Mouse (Mus musculus) B cell, adult (primary cell): ENCODE measurements around the gene Ybx2. TPM values are rescaled to one million over a fixed set of nuclear protein-coding genes. Genes with fewer than 3 reads are reported as not detected.

ENCODE experiments used
- total RNA-seq: library from RNA; stranded (reverse); gene quantifications from 4 replicates; pipeline ENCODE4 v1.2.4, GENCODE M21; 2023; ENCODE audit not compliant: inconsistent age

Ybx2 gene
- total RNA-seq = not detected in 4 replicates

GRCm38 (mm10) chr11:69935137-69935879 lies at the start of gene Ybx2:
Gene Ybx2 (plus strand): TSS chr11:69935796.

GRCm38 (mm10) chr11:69895291-69895690 lies 40.3 kb upstream of the Ybx2 start, which contains the start of gene Acap1:
Gene Acap1 (minus strand): TSS chr11:69895539.

GRCm38 (mm10) chr11:69900471-69901405 lies 34.9 kb upstream of the Ybx2 start, which contains the start of the genes 2810408A11Rik and Neurl4:
Gene 2810408A11Rik (minus strand): TSS chr11:69900987.
Gene Neurl4 (plus strand): TSS chr11:69901072.

GRCm38 (mm10) chr11:69913554-69914371 lies 21.8 kb upstream of the Ybx2 start, which contains the start of gene Gps2:
Gene Gps2 (plus strand): TSS chr11:69913888.

GRCm38 (mm10) chr11:69921114-69922011 lies 14.2 kb upstream of the Ybx2 start, which contains the start of gene Eif5a:
Gene Eif5a (minus strand): TSS chr11:69921958.

GRCm38 (mm10) chr11:69948066-69948762 lies 12.6 kb downstream of the Ybx2 start, which contains the start of gene Slc2a4:
Gene Slc2a4 (minus strand): TSS chr11:69948188.

GRCm38 (mm10) chr11:69964650-69965270 lies 29.2 kb downstream of the Ybx2 start, which contains the start of gene Cldn7:
Gene Cldn7 (plus strand): TSS chr11:69964779.

GRCm38 (mm10) chr11:69981141-69981762 lies 45.7 kb downstream of the Ybx2 start, which contains the start of gene Ctdnep1:
Gene Ctdnep1 (plus strand): TSS chr11:69981156.

GRCm38 (mm10) chr11:69982225-69982624 lies 46.6 kb downstream of the Ybx2 start, which contains the start of gene Elp5:
Gene Elp5 (minus strand): TSS chr11:69982517.

Other genes starting within 250 kb of the Ybx2 start
- gene Tnfsf12, start 239.9 kb upstream of the Ybx2 start, total RNA-seq = 0.51 TPM in 1 of 4 replicates, not detected in the others
- 0.45 to 0.78 TPM in 2 of 4 replicates, not detected in the others for gene Tnfsfm13, start 239.7 kb upstream of the Ybx2 start, total RNA-seq
- 231 to 244 TPM (median 242 TPM) in 4 replicates for gene Polr2a, start 177.2 kb upstream of the Ybx2 start, total RNA-seq
- not detected in 4 replicates for gene Slc35g3, start 173.8 kb upstream of the Ybx2 start, total RNA-seq
- 52.3 to 57.6 TPM (median 54.5 TPM) in 4 replicates for gene Zbtb4, start 169.9 kb upstream of the Ybx2 start, total RNA-seq
- gene Chrnb1, start 139.9 kb upstream of the Ybx2 start, total RNA-seq = 8.3 to 11.3 TPM (median 10.1 TPM) in 4 replicates
- 0.16 to 0.27 TPM in 2 of 4 replicates, not detected in the others for gene Fgf11, start 133.9 kb upstream of the Ybx2 start, total RNA-seq
- not detected in 4 replicates for gene Tmem102, start 130.2 kb upstream of the Ybx2 start, total RNA-seq
- not detected in 4 replicates for gene Gm39566, start 120.5 kb upstream of the Ybx2 start, total RNA-seq
- gene Spem2, start 117.3 kb upstream of the Ybx2 start, total RNA-seq = not detected in 4 replicates
- not detected in 4 replicates for gene Spem1, start 113.6 kb upstream of the Ybx2 start, total RNA-seq
- gene Nlgn2, start 98.0 kb upstream of the Ybx2 start, total RNA-seq = 0.24 to 1.3 TPM (median 0.59 TPM) in 4 replicates
- 30.9 to 38.6 TPM (median 37.0 TPM) in 4 replicates for gene Tmem256, start 97.3 kb upstream of the Ybx2 start, total RNA-seq
- gene Plscr3, start 89.4 kb upstream of the Ybx2 start, total RNA-seq = 9.8 to 13.0 TPM (median 11.5 TPM) in 4 replicates
- not detected in 4 replicates for gene Tnk1, start 77.1 kb upstream of the Ybx2 start, total RNA-seq
- gene Tmem95, start 57.8 kb upstream of the Ybx2 start, total RNA-seq = not detected in 4 replicates
- 1.8 to 2.3 TPM (median 2.0 TPM) in 4 replicates for gene Kctd11, start 54.4 kb upstream of the Ybx2 start, total RNA-seq
- 477 to 556 TPM (median 497 TPM) in 4 replicates for gene Acap1, start 40.3 kb upstream of the Ybx2 start, total RNA-seq
- 2.1 to 2.7 TPM (median 2.3 TPM) in 4 replicates for gene 2810408A11Rik, start 34.8 kb upstream of the Ybx2 start, total RNA-seq
- 55.7 to 74.4 TPM (median 62.8 TPM) in 4 replicates for gene Neurl4, start 34.7 kb upstream of the Ybx2 start, total RNA-seq
- gene Gps2, start 21.9 kb upstream of the Ybx2 start, total RNA-seq = 138 to 159 TPM (median 142 TPM) in 4 replicates
- 362 to 387 TPM (median 377 TPM) in 4 replicates for gene Eif5a, start 13.8 kb upstream of the Ybx2 start, total RNA-seq
- not detected in 4 replicates for gene Slc2a4, start 12.4 kb downstream of the Ybx2 start, total RNA-seq
- not detected in 4 replicates for gene Cldn7, start 29.0 kb downstream of the Ybx2 start, total RNA-seq
- 103 to 123 TPM (median 108 TPM) in 4 replicates for gene Ctdnep1, start 45.4 kb downstream of the Ybx2 start, total RNA-seq
- 34.4 to 62.8 TPM (median 46.7 TPM) in 4 replicates for gene Elp5, start 46.7 kb downstream of the Ybx2 start, total RNA-seq
- gene Gabarap, start 55.3 kb downstream of the Ybx2 start, total RNA-seq = 311 to 355 TPM (median 331 TPM) in 4 replicates
- gene Phf23, start 60.0 kb downstream of the Ybx2 start, total RNA-seq = 52.7 to 62.9 TPM (median 56.6 TPM) in 4 replicates
- 48.4 to 53.5 TPM (median 51.0 TPM) in 4 replicates for gene Dvl2, start 64.8 kb downstream of the Ybx2 start, total RNA-seq
- gene Acadvl, start 79.6 kb downstream of the Ybx2 start, total RNA-seq = 53.0 to 60.7 TPM (median 59.3 TPM) in 4 replicates
- gene Dlg4, start 81.1 kb downstream of the Ybx2 start, total RNA-seq = 3.5 to 5.4 TPM (median 4.2 TPM) in 4 replicates
- gene Asgr1, start 118.3 kb downstream of the Ybx2 start, total RNA-seq = not detected in 4 replicates
- not detected in 4 replicates for gene Asgr2, start 156.8 kb downstream of the Ybx2 start, total RNA-seq
- gene Mgl2, start 194.5 kb downstream of the Ybx2 start, total RNA-seq = not detected in 4 replicates
- 0.57 TPM in 1 of 4 replicates, not detected in the others for gene Clec10a, start 220.4 kb downstream of the Ybx2 start, total RNA-seq